In the genomic region with DNA sequence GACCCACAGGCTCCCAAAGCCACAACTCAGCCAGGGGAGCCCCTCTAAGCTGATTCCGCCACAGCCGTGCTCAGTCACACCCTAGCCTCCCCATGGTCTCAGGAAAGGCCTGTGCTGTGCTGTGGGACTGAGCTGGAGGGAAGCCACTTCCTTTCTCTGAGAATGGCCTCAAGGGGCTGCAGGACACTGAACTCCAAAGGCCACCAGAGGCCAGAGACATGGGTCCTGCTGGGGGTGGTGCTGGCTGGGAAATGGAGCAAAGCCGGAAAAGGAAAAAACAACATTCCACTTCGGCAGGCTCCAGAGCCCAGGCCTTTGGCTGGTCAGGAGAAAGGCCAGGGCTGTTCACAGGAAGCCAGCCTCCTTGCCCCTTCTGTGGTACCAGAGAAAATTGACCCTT, we compare ENCODE assay signal across 9 mouse cellular contexts. TPM values are rescaled to one million over a fixed set of nuclear protein-coding genes. Genes with fewer than 3 reads are reported as not detected.
DNase-seq lines count a peak whose midpoint lies in the region; ATAC-seq lines count a peak whose summit lies in the region.
"Had no signal": no experiment of that assay in that cellular context is flagged by ENCODE, and none has a peak within 500 bp of the region (broad histone marks: within the 10 kb centered on the region; RNA-seq: fewer than 3 reads in every experiment).

No protein-coding gene starts in this region.

- ATAC-seq in neural tube, embryonic 13.5 days (ENCODE audit: low read depth), result no peak
- ATAC-seq in liver, embryonic 12.5 days, result peak; percentile 57; the same call in 1 of the 2 replicates
- ATAC-seq in forebrain, embryonic 16.5 days, result no peak

- WGBS in neural tube, embryonic 13.5 days, result 72% methylated on average over 4 of the region's 4 CpGs
- WGBS in liver, embryonic 12.5 days (ENCODE audit: insufficient replicate concordance), result 78% methylated on average over 4 of the region's 4 CpGs
- 87% methylated on average over 4 of the region's 4 CpGs for WGBS in forebrain, embryonic 16.5 days

- H3K4me3 ChIP-seq in neural tube, embryonic 13.5 days, result no peak overlapping the region
- no peak overlapping the region for H3K4me3 ChIP-seq in liver, embryonic 12.5 days
- no peak overlapping the region for H3K4me3 ChIP-seq in forebrain, embryonic 16.5 days (replicated peaks; ENCODE audit: low read length)

- no peaks in the 10 kb centered on the region for H3K9me3 ChIP-seq in neural tube, embryonic 13.5 days
- no peaks in the 10 kb centered on the region for H3K9me3 ChIP-seq in liver, embryonic 12.5 days (replicated peaks)
- H3K9me3 ChIP-seq in forebrain, embryonic 16.5 days (ENCODE audit: control insufficient read depth, low read length), result no peaks in the 10 kb centered on the region

- DNase-seq in neural tube, embryonic 10.5 days (ENCODE audit: extremely low spot score, low spot score), result no peak
- peak; percentile 81 for DNase-seq in heart, postnatal 25 days (ENCODE audit: low spot score)
- DNase-seq in yolk sac, embryonic 10.5 days (ENCODE audit: low spot score), result peak; percentile 47
- no peak for DNase-seq in urinary bladder, postnatal 14 days (ENCODE audit: low spot score)
- DNase-seq in frontal cortex, postnatal 14 days (ENCODE audit: low spot score in 2 of 2), result no peak
- DNase-seq: cerebellum, adult 9-11 months had no signal

- no peaks in the 10 kb centered on the region for H3K4me1 ChIP-seq in neural tube, embryonic 13.5 days (replicated peaks)
- H3K4me1 ChIP-seq in liver, embryonic 12.5 days, result peaks cover 24% of the 10 kb centered on the region
- no peaks in the 10 kb centered on the region for H3K4me1 ChIP-seq in forebrain, embryonic 16.5 days (replicated peaks; ENCODE audit: control insufficient read depth, insufficient read depth, low read length)

- no peak overlapping the region for H3K4me2 ChIP-seq in neural tube, embryonic 13.5 days
- no peak overlapping the region for H3K4me2 ChIP-seq in liver, embryonic 12.5 days
- H3K4me2 ChIP-seq in forebrain, embryonic 16.5 days (ENCODE audit: low read length), result no peak overlapping the region

- H3K27ac ChIP-seq in neural tube, embryonic 13.5 days (replicated peaks), result 0 out of 2 replicates have a peak overlapping the region, but pooled peaks have one; percentile 46
- peak overlapping the region; percentile 49 for H3K27ac ChIP-seq in liver, embryonic 12.5 days
- H3K27ac ChIP-seq in forebrain, embryonic 16.5 days (ENCODE audit: low read length), result no peak overlapping the region

- no peaks in the 10 kb centered on the region for H3K27me3 ChIP-seq in neural tube, embryonic 13.5 days
- no peaks in the 10 kb centered on the region for H3K27me3 ChIP-seq in liver, embryonic 12.5 days (replicated peaks)
- no peaks in the 10 kb centered on the region for H3K27me3 ChIP-seq in forebrain, embryonic 16.5 days (replicated peaks; ENCODE audit: control insufficient read depth, insufficient read depth, low read length)

- peaks cover 99% of the 10 kb centered on the region for H3K36me3 ChIP-seq in neural tube, embryonic 13.5 days
- H3K36me3 ChIP-seq in liver, embryonic 12.5 days, result peaks cover 100% of the 10 kb centered on the region
- H3K36me3 ChIP-seq in forebrain, embryonic 16.5 days (ENCODE audit: control insufficient read depth, insufficient read depth), result peaks cover 37% of the 10 kb centered on the region

- intact Hi-C loops in heart, postnatal 25 days (cut with DNase I), result no loop called here

- no peak overlapping the region for H3K9ac ChIP-seq in neural tube, embryonic 13.5 days
- H3K9ac ChIP-seq in liver, embryonic 12.5 days, result no peak overlapping the region
- no peak overlapping the region for H3K9ac ChIP-seq in forebrain, embryonic 16.5 days (replicated peaks; ENCODE audit: low read depth, low read length)

RNA-seq across cellular contexts. Expression of a gene that starts 30.4 kb away (rescaled TPM):
- polyA plus RNA-seq in neural tube, embryonic 13.5 days (2015; fragmentation: Nextera tagmentation; extraction: Ambion mirVana), result 0.29 and 0.55 TPM in 2 replicates
- under 1 TPM; 0.08 to 0.22 TPM for total RNA-seq in heart, postnatal 25 days (2021)
- polyA plus RNA-seq in liver, embryonic 12.5 days (2016; fragmentation: Nextera tagmentation; extraction: Ambion mirVana), result 0.12 and 0.13 TPM in 2 replicates
- polyA plus RNA-seq in forebrain, embryonic 16.5 days (2015; fragmentation: Nextera tagmentation; extraction: Ambion mirVana), result 0.27 and 0.81 TPM in 2 replicates

RNA-seq across cellular contexts. Expression of a gene that starts 48.0 kb away (rescaled TPM):
- 4.5 and 6.1 TPM in 2 replicates for polyA plus RNA-seq in neural tube, embryonic 13.5 days (2015; fragmentation: Nextera tagmentation; extraction: Ambion mirVana)
- total RNA-seq in heart, postnatal 25 days (2021), result 1 to 10 TPM; 1.8 to 1.9 TPM
- 0.25 TPM in 1 of 2 replicates, not detected in the other for polyA plus RNA-seq in liver, embryonic 12.5 days (2016; fragmentation: Nextera tagmentation; extraction: Ambion mirVana)
- polyA plus RNA-seq in forebrain, embryonic 16.5 days (2015; fragmentation: Nextera tagmentation; extraction: Ambion mirVana), result 1.7 and 2.9 TPM in 2 replicates

RNA-seq across cellular contexts. Expression of a gene that starts 50.5 kb away (rescaled TPM):
- polyA plus RNA-seq in neural tube, embryonic 13.5 days (2015; fragmentation: Nextera tagmentation; extraction: Ambion mirVana), result 142 and 147 TPM in 2 replicates
- 100 to 1,000 TPM in 1 of 2 experiments, 10 to 100 TPM in 1; 77.0 to 101 TPM for total RNA-seq in heart, postnatal 25 days (2021)
- polyA plus RNA-seq in liver, embryonic 12.5 days (2016; fragmentation: Nextera tagmentation; extraction: Ambion mirVana), result 165 and 166 TPM in 2 replicates
- polyA plus RNA-seq in forebrain, embryonic 16.5 days (2015; fragmentation: Nextera tagmentation; extraction: Ambion mirVana), result 150 and 155 TPM in 2 replicates

Comparison
In these comparisons a context has a peak if more than half of its experiments do, and no peak if none do; other contexts are left out.
1. DNase-seq: peak in heart, postnatal 25 days (single experiment) and yolk sac, embryonic 10.5 days (single experiment); none in neural tube, embryonic 10.5 days (single experiment), urinary bladder, postnatal 14 days (single experiment) and frontal cortex, postnatal 14 days (0 of 2).